Mouse (Mus musculus) stomach, adult 2 months (tissue): Measurements from ENCODE around the gene Clic3. TPM values are rescaled to one million over a fixed set of nuclear protein-coding genes. Genes with fewer than 3 reads are reported as not detected.

Experiments used
- polyA plus RNA-seq: library from polyadenylated mRNA; depleted of rRNA; stranded (reverse); fragments of >200 nt; gene quantifications from 2 replicates; pipeline ENCODE4 v1.2.3, GENCODE M21; 2012; rRNA removed

Clic3 gene
- 208 and 316 TPM in 2 replicates for polyA plus RNA-seq

GRCm38 (mm10) chr2:25456205-25456953 is at the start of gene Clic3:
TSS of gene Clic3 (plus strand) at chr2:25456838.

GRCm38 (mm10) chr2:25422587-25423410 is 33.8 kb upstream of the Clic3 start, which contains the start of gene Fut7:
TSS of gene Fut7 (plus strand) at chr2:25423267.

GRCm38 (mm10) chr2:25428442-25429236 is 28.0 kb upstream of the Clic3 start, which contains the start of gene Abca2:
TSS of gene Abca2 (plus strand) at chr2:25428703.

GRCm38 (mm10) chr2:25460551-25461309 is 4.1 kb downstream of the Clic3 start, which contains the start of gene Paxx:
TSS of gene Paxx (minus strand) at chr2:25461094.

GRCm38 (mm10) chr2:25469969-25470368 is 13.3 kb downstream of the Clic3 start, which contains the start of gene Ptgds:
TSS of gene Ptgds (minus strand) at chr2:25470046.

GRCm38 (mm10) chr2:25493476-25493961 is 36.9 kb downstream of the Clic3 start, which contains the start of gene Lcn12:
TSS of gene Lcn12 (minus strand) at chr2:25493911.

GRCm38 (mm10) chr2:25500576-25501405 is 44.2 kb downstream of the Clic3 start, which contains the start of gene Fbxw5:
TSS of gene Fbxw5 (plus strand) at chr2:25500750.

GRCm38 (mm10) chr2:25501593-25502486 is 45.2 kb downstream of the Clic3 start, which contains the start of gene C8g:
TSS of gene C8g (minus strand) at chr2:25501719.

Other genes starting within 250 kb of the Clic3 start
- gene Nelfb, start 245.3 kb upstream of the Clic3 start, polyA plus RNA-seq, result 29.3 and 32.6 TPM in 2 replicates
- gene Stpg3, start 242.2 kb upstream of the Clic3 start, polyA plus RNA-seq, result not detected in 2 replicates
- 0.35 TPM in 1 of 2 replicates, not detected in the other for gene Fam166a, start 238.1 kb upstream of the Clic3 start, polyA plus RNA-seq
- gene Tubb4b, start 232.1 kb upstream of the Clic3 start, polyA plus RNA-seq, result 278 and 313 TPM in 2 replicates
- 0.29 and 0.32 TPM in 2 replicates for gene Slc34a3, start 222.5 kb upstream of the Clic3 start, polyA plus RNA-seq
- gene Rnf224, start 220.1 kb upstream of the Clic3 start, polyA plus RNA-seq, result 0.77 and 0.82 TPM in 2 replicates
- 100 and 146 TPM in 2 replicates for gene Rnf208, start 214.6 kb upstream of the Clic3 start, polyA plus RNA-seq
- 216 and 387 TPM in 2 replicates for gene Cysrt1, start 214.4 kb upstream of the Clic3 start, polyA plus RNA-seq
- gene AL732309.1, start 210.0 kb upstream of the Clic3 start, polyA plus RNA-seq, result 24.8 and 31.7 TPM in 2 replicates
- gene Tmem203, start 201.4 kb upstream of the Clic3 start, polyA plus RNA-seq, result 26.1 and 51.6 TPM in 2 replicates
- 76.7 and 110 TPM in 2 replicates for gene Tprn, start 194.2 kb upstream of the Clic3 start, polyA plus RNA-seq
- 32.6 and 42.6 TPM in 2 replicates for gene Ssna1, start 184.4 kb upstream of the Clic3 start, polyA plus RNA-seq
- 38.5 and 51.1 TPM in 2 replicates for gene Anapc2, start 184.4 kb upstream of the Clic3 start, polyA plus RNA-seq
- not detected in 2 replicates for gene Tmem210, start 168.7 kb upstream of the Clic3 start, polyA plus RNA-seq
- 120 and 141 TPM in 2 replicates for gene Lrrc26, start 166.9 kb upstream of the Clic3 start, polyA plus RNA-seq
- gene Grin1, start 137.7 kb upstream of the Clic3 start, polyA plus RNA-seq, result 1.7 and 2.6 TPM in 2 replicates
- 6.1 and 7.3 TPM in 2 replicates for gene Man1b1, start 124.5 kb upstream of the Clic3 start, polyA plus RNA-seq
- gene Dpp7, start 100.5 kb upstream of the Clic3 start, polyA plus RNA-seq, result 15.2 and 20.7 TPM in 2 replicates
- 26.9 and 89.2 TPM in 2 replicates for gene Uap1l1, start 91.2 kb upstream of the Clic3 start, polyA plus RNA-seq
- 16.2 and 18.1 TPM in 2 replicates for gene Sapcd2, start 84.5 kb upstream of the Clic3 start, polyA plus RNA-seq
- 38.6 and 41.0 TPM in 2 replicates for gene Entpd2, start 61.0 kb upstream of the Clic3 start, polyA plus RNA-seq
- gene Npdc1, start 57.5 kb upstream of the Clic3 start, polyA plus RNA-seq, result 181 and 297 TPM in 2 replicates
- 0.11 and 0.24 TPM in 2 replicates for gene Fut7, start 33.6 kb upstream of the Clic3 start, polyA plus RNA-seq
- gene Abca2, start 28.1 kb upstream of the Clic3 start, polyA plus RNA-seq, result 17.6 and 31.4 TPM in 2 replicates
- gene Paxx, start 4.3 kb downstream of the Clic3 start, polyA plus RNA-seq, result 60.7 and 89.3 TPM in 2 replicates
- 2.0 and 3.4 TPM in 2 replicates for gene Ptgds, start 13.2 kb downstream of the Clic3 start, polyA plus RNA-seq
- gene Lcn12, start 37.1 kb downstream of the Clic3 start, polyA plus RNA-seq, result 0.26 TPM in 1 of 2 replicates, not detected in the other
- gene Fbxw5, start 43.9 kb downstream of the Clic3 start, polyA plus RNA-seq, result 31.7 and 32.1 TPM in 2 replicates
- gene C8g, start 44.9 kb downstream of the Clic3 start, polyA plus RNA-seq, result 0.94 and 1.9 TPM in 2 replicates
- gene Traf2, start 90.1 kb downstream of the Clic3 start, polyA plus RNA-seq, result 5.6 and 6.2 TPM in 2 replicates
- gene Edf1, start 101.0 kb downstream of the Clic3 start, polyA plus RNA-seq, result 53.7 and 66.4 TPM in 2 replicates
- gene Mamdc4, start 118.0 kb downstream of the Clic3 start, polyA plus RNA-seq, result 0.94 and 1.5 TPM in 2 replicates
- gene Phpt1, start 118.4 kb downstream of the Clic3 start, polyA plus RNA-seq, result 15.1 and 16.4 TPM in 2 replicates
- gene Ajm1, start 124.9 kb downstream of the Clic3 start, polyA plus RNA-seq, result 3.4 and 4.3 TPM in 2 replicates
- gene Rabl6, start 151.7 kb downstream of the Clic3 start, polyA plus RNA-seq, result 34.2 and 35.2 TPM in 2 replicates
- gene Ccdc183, start 160.8 kb downstream of the Clic3 start, polyA plus RNA-seq, result not detected in 2 replicates
- gene Tmem141, start 165.2 kb downstream of the Clic3 start, polyA plus RNA-seq, result 11.7 and 12.7 TPM in 2 replicates
- gene Fcna, start 171.2 kb downstream of the Clic3 start, polyA plus RNA-seq, result 2.1 and 3.0 TPM in 2 replicates
- gene Lcn8, start 196.3 kb downstream of the Clic3 start, polyA plus RNA-seq, result 2.0 TPM in 1 of 2 replicates, not detected in the other
- 2.0 TPM in 1 of 2 replicates, not detected in the other for gene Lcn5, start 201.1 kb downstream of the Clic3 start, polyA plus RNA-seq
- 0.17 TPM in 1 of 2 replicates, not detected in the other for gene Lcn6, start 219.9 kb downstream of the Clic3 start, polyA plus RNA-seq
- gene Lcn10, start 225.9 kb downstream of the Clic3 start, polyA plus RNA-seq, result 0.40 TPM in 1 of 2 replicates, not detected in the other
- 0.59 and 2.0 TPM in 2 replicates for gene Obp2a, start 243.2 kb downstream of the Clic3 start, polyA plus RNA-seq
- 31.9 and 46.7 TPM in 2 replicates for gene Bmyc, start 249.9 kb downstream of the Clic3 start, polyA plus RNA-seq